Mouse (Mus musculus): ENCODE measurements at regions not wholly inside any gene's neighbourhood (a gene's known extent, or its start where the extent isn't known, plus 50 kb on each side); places are given as distances from the start of the nearest gene placed in this dataset.

DNA sequence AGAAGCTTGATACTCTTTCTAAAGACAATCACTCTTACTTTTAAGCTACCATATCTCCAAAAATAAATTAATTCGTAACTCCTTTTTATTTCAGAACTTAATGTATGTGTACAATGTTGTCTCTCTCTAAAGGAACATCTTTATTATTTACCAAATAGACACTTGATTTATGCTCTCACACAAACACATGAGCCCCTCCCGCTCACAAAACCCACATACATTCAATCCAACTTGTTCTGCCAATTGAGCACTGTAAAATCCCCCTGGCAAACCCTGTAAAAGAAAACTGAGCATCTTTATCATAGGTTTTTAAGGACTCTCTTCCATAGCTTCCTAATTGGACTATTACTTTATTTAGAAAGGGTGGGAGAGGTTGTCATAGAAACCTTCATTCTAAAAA is 812.5 kb downstream of the Phf3 start:
- Histone ChIP-seq H3K4me2 (no peak overlapping the region), H3K27me3 (no peaks in the 10 kb centered on the region), H3K9me3 (no peaks in the 10 kb centered on the region), H3K9ac (no peak overlapping the region), H3K27ac (no peak overlapping the region), H3K4me3 (no peak overlapping the region), H3K4me1 (no peaks in the 10 kb centered on the region), H3K36me3 (no peaks in the 10 kb centered on the region)
- WGBS = 78% methylated on average over 2 of the region's 2 CpGs
- ATAC-seq (ENCODE audit: insufficient number of reproducible peaks, insufficient read depth, low FRiP score, low TSS enrichment, low read depth) = no peak

DNA sequence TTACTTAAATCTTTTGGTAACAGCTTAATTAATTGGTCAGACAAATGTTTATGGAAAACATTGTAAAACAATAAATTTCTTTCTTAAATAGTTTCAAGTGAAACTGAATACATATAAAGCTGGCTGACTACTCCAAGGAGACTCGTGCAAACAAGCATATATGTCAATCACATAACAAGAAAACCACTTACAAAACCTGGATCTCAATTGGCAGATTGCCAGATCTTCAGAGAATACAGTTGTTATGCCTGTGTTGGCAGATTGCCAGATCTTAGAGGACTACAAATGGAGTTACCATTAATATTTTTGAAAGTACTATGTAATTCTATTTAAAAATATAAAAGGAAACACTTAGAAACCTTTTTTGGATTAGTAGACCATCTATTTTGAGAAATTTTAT is 812.9 kb downstream of the Phf3 start:
- Histone ChIP-seq H3K4me3 (no peak overlapping the region), H3K9me3 (no peaks in the 10 kb centered on the region), H3K36me3 (no peaks in the 10 kb centered on the region), H3K4me2 (no peak overlapping the region), H3K9ac (no peak overlapping the region), H3K27ac (no peak overlapping the region), H3K4me1 (no peaks in the 10 kb centered on the region), H3K27me3 (no peaks in the 10 kb centered on the region)
- ATAC-seq (ENCODE audit: insufficient number of reproducible peaks, insufficient read depth, low FRiP score, low TSS enrichment, low read depth) = peak; percentile 37; the same call in 1 of the 2 replicates
- WGBS = 9% methylated on average over 1 of the region's 1 CpGs

DNA sequence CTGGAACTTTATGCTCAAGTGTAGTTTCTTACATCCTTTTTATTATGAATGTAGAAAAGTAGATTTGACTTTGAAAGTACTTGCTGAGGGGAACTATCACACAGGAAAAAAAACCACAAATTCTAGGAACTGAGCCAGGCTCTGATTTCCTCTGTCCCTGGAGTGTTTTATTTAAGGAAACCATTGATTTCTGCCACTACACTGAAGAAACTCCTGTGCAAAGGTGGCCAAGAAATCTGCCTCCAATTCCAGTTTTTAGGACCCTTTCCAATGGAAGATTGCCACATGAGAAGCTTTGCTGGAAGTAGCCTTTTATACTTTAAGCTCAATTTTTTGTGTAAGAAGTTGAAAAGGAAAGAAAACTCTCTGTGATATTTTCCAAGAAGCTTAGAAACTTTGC is 856.1 kb downstream of the Phf3 start:
- no peak for ATAC-seq (ENCODE audit: insufficient number of reproducible peaks, insufficient read depth, low FRiP score, low TSS enrichment, low read depth)
- Histone ChIP-seq H3K4me2 (no peak overlapping the region), H3K27me3 (no peaks in the 10 kb centered on the region), H3K27ac (no peak overlapping the region), H3K9ac (no peak overlapping the region), H3K9me3 (no peaks in the 10 kb centered on the region), H3K36me3 (no peaks in the 10 kb centered on the region), H3K4me3 (no peak overlapping the region), H3K4me1 (no peaks in the 10 kb centered on the region)

DNA sequence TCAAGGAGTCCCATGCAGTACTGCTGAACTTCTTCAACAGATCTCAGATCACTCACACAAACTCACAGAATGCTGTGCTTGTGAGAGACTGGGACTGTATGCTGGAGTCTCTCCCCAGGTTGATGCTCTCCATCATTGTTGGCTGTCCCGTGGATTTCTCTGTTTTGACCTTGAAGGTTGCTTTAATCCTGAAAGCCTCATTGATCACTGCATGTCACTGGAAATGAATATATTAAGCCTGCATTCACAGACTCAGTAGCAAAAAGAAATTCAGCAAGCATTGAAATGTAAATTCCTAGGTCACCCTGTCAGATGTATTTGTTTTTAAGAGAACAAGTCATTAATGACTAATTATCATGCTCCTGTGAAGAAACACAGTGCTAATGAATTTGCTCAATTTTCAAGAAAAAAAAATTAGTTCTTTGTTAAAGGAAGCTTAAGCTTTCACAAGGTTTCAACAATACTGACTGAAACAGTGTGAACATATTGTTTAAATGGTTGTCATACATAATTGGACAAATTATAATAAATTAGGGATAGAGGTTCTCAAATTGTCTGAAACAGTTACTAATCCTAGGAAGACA is 864.9 kb downstream of the Phf3 start:
- Histone ChIP-seq H3K4me2 (no peak overlapping the region), H3K4me3 (no peak overlapping the region), H3K4me1 (no peaks in the 10 kb centered on the region), H3K9me3 (no peaks in the 10 kb centered on the region), H3K27me3 (no peaks in the 10 kb centered on the region), H3K36me3 (no peaks in the 10 kb centered on the region), H3K27ac (no peak overlapping the region), H3K9ac (no peak overlapping the region)
- ATAC-seq (ENCODE audit: insufficient number of reproducible peaks, insufficient read depth, low FRiP score, low TSS enrichment, low read depth) = no peak
- WGBS = 60% methylated on average over 1 of the region's 1 CpGs
